Mouse (Mus musculus): Measurements from ENCODE around the gene BC049762. TPM values are rescaled to one million over a fixed set of nuclear protein-coding genes. Genes with fewer than 3 reads are reported as not detected.
A peak's percentile ranks its signal among the peaks of the same experiment; 100 is the strongest.

Gene BC049762
- total RNA-seq (2021) = not detected
- long read RNA-seq, experiment 1 = 0 reads
- long read RNA-seq, experiment 2 = 0 reads

DNA sequence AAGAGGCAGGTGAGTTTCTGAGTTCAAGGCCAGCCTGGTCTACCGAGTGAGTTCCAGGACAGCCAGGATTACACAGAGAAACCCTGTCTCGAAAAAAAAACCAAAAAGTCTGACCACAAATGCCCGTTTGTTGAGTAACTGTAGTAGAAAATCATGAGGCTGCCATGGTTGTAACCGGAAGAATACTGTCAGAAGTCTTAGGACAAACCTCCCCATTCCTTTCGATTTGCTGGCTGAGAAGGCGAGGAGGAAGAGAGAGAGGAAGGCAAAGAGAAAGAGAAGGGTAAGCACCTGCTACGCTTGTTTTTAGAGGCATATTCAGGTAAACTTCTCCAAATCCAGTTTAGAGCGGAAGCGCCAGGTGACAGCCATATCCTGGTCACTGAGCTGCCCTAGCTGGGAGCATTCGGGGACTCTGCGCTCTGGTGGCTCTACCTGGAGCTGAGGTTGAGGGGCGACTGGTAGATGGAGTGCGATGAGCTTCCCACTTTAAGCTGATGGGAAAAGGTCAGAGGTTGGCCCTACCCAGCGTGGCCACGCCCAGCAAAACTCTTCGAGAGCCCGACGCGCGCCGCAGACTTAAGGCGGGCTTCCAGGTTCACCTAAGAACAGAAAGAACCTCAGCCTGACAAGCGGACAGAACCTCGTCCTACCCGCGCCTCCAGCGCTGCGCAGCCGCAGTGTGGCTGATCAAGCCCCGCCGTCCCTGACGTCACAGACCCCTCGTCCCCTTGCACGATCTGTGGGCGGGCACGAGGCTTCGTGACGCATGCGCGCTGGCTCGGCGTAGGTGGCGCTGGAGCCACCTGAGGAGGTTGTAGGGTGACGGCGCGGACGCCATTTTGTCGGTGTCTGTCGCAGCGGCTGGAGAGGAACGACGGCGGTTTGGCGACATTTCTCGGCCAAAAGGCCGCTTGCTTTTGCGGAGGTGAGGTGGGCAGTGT is at the start of gene BC049762:
Gene BC049762 (minus strand): TSS at position 705 of the 944 bp plus-strand sequence.
- peak; percentile 96 to 99 for DNase-seq

GRCm38 (mm10) chr11:51311846-51312245 is 49.0 kb upstream of the BC049762 start:
- intact Hi-C loops (cut with DNase I) = no loop called here
- DNase-seq = no peak

More for the DNA sequence above, at the start of gene BC049762:
- intact Hi-C loops (cut with DNase I) = no loop called here

- intact Hi-C loops (cut with DNase I) = no loop called here
- no peak for DNase-seq
These were observed 45.5 kb upstream of the BC049762 start for GRCm38 (mm10) chr11:51308306-51308705.

DNA sequence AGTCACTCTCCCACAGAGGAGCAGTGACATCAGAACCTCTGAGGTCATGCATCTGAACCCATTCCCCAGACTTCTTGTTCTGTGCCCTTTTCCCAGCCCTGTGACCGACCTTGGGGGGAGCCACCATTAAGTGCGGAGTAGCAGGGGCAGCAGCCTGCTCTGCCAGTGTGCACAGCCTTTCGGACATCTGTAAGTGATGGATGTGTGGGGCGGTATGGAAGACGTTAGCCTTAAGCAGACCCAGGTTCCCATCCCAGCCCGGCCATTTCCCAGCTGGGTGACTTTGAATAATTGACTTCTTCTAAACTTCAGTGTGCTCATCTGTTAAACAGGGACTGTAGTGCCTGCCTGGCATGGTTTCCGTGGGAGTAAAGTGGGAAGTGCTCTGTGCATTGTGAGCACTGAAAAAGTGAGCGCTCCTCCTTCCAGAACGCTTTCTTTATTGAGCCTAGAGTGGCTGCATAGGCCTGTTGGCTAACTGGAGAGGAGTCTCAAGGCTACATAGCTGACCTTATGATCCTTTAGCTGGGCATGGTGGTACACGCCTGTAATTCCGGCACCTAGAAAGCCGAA is 41.2 kb upstream of the BC049762 start:
- intact Hi-C loops (cut with DNase I) = no loop called here
- no peak for DNase-seq

GRCm38 (mm10) chr11:51302396-51302795 is 39.5 kb upstream of the BC049762 start:
- no peak for DNase-seq
- intact Hi-C loops (cut with DNase I) = no loop called here

DNA sequence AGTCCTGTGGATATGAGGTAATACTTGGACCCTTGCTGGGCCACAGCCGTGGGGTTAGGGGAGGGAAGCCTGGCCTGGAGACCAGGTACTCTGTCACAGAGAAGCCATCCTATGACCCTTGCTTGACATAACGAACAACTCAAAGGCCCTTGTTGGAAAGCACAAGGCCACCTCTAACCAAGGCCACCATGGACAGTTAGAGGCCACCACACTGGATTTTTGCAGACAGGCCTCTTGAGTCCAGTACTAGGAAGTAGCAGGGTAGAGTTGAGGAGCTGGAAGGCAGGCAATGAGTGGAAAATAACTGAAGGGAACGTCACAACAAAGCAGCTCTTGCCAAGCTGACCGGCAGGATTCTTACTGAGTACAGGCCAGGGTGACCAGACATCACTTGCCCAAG is 35.8 kb upstream of the BC049762 start:
- no peak for DNase-seq
- intact Hi-C loops (cut with DNase I) = no loop called here

- no peak for DNase-seq
- intact Hi-C loops (cut with DNase I) = no loop called here
These were observed 32.9 kb upstream of the BC049762 start for GRCm38 (mm10) chr11:51295742-51296141.

DNA sequence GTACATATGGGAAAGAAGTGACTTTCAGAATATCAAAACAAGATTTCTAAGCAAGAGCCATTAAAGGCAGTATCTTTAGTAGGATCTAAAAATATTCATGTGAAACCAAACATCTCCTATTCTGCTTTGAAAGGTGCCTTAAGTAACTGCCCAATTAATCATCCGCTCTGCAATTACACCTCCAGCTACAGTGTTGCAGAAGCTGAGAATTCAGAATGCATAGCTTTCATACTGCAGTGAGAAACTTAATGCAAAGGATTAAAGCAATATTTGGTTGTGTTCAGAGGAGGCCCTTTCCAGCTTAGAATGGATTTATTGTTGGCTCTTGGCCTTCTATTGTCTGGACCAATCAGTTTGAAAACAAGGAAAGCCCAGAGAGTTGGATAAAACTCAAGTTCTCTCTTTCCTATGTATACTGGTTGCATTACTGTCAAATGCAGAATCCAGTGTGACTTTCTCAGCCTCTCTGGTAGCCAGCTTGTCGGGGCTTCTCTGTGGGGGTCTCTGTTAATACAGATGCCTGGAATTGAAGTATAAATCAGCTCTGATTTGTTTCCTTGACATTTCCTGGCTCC is 31.2 kb upstream of the BC049762 start:
- DNase-seq = no peak
- intact Hi-C loops (cut with DNase I) = no loop called here

- intact Hi-C loops (cut with DNase I) = no loop called here
- peak; percentile 16 to 19 for DNase-seq
These were observed 27.5 kb upstream of the BC049762 start for GRCm38 (mm10) chr11:51290066-51290955.

- peak; percentile 67 to 73 for DNase-seq
- intact Hi-C loops (cut with DNase I) = loop anchor here (1.0 to 2.0 kb wide), 2 partner anchors 157 to 245 kb away; no protein-coding TSS in a partner anchor
These were observed 26.8 kb upstream of the BC049762 start, which contains the start of gene Col23a1 for GRCm38 (mm10) chr11:51289564-51290041. TSS of gene Col23a1 (plus strand) at chr11:51289920.

DNA sequence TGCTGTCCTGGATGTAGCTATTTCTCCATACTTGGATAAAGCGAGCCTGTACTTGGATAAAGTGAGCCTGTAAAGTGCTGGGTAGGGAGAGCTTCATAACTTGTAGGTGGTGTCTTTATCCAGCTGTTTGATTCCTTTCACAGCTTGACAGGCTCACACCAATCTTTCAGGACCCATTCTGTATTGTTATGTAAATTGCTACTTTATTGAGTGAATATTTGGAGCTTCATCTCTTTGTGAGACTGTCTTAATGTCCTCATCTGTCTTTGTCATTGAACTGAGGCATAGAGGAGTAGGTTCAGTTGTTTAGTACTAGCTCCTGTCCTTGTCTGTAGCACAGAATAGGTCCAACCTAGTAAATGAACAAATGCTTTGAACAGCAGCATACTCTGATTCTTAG is 11.6 kb upstream of the BC049762 start:
- no peak for DNase-seq
- intact Hi-C loops (cut with DNase I) = no loop called here

GRCm38 (mm10) chr11:51265326-51265725 is 2.5 kb upstream of the BC049762 start:
- no peak for DNase-seq

GRCm38 (mm10) chr11:51264352-51264751 is 1.5 kb upstream of the BC049762 start:
- intact Hi-C loops (cut with DNase I) = no loop called here
- peak in 1 of 2 experiments; percentile 14 for DNase-seq

More at GRCm38 (mm10) chr11:51265326-51265725, 2.5 kb upstream of the BC049762 start:
- intact Hi-C loops (cut with DNase I) = no loop called here

DNA sequence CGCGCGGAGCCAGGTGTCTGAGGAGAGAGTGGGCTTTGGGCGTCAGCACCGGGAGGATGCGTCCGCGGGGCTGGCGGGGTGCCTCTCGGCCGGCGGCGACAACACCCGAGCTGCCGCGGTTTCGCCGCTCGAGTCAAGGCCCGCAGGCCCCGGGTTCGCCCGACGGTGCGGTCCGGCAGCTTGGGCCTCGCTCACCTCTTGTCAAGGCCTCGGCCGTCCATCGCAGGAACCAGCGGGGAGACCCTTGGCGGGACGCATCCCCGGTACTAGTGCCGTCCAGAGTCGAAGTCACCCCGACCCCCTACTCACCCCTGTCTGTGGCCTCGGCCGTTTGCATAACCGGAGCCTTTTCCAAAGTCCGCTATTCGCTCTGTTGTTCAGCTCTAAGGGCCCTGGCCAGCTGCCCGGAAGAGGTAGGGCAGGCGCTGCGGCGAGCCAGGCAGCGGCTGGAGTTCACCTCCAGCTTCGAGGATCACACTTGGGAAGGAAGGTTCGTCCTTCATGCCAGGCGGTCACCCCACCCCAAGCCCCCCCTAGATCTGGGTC is 513 bp upstream of the BC049762 start:
- peak in 1 of 2 experiments; percentile 49 for DNase-seq
- intact Hi-C loops (cut with DNase I) = no loop called here

GRCm38 (mm10) chr11:51261680-51262219 is 1.1 kb downstream of the BC049762 start, which contains the start of gene Clk4:
TSS of gene Clk4 (plus strand) at chr11:51261730.
- intact Hi-C loops (cut with DNase I) = no loop called here
- DNase-seq = no peak

DNA sequence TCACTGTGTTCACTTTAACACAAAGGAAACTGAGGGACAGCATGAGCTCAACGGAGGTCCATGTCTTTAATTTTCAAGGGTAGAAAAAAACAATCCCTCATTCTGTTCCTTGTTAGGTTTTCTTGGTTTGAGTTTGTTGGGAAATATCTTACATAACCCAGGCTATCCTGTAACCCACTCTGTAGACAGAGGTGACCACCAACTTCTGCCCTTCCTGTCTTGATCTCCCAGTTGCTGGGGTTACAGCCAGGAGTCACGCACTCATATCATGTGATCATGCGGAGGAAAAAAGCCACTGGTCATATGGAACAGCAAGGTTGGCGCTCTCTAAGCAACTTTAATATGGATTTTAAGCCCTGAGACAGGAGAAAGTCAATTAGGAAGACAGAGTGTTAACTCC is 5.8 kb downstream of the BC049762 start:
- DNase-seq = no peak
- intact Hi-C loops (cut with DNase I) = loop anchor here (10.0 kb wide), 1 partner anchor 312 kb away; the partner anchor contains the start of gene 4933414I15Rik

- intact Hi-C loops (cut with DNase I) = no loop called here
- no peak for DNase-seq
These were observed 19.9 kb downstream of the BC049762 start for GRCm38 (mm10) chr11:51242897-51243296.

GRCm38 (mm10) chr11:51234626-51235025 is 28.2 kb downstream of the BC049762 start:
- intact Hi-C loops (cut with DNase I) = no loop called here
- DNase-seq = no peak

GRCm38 (mm10) chr11:51227104-51227503 is 35.7 kb downstream of the BC049762 start:
- intact Hi-C loops (cut with DNase I) = no loop called here
- DNase-seq = no peak
